Mouse (Mus musculus): ENCODE data around the gene Adamts2. TPM values are rescaled to one million over a fixed set of nuclear protein-coding genes. Genes with fewer than 3 reads are reported as not detected.

Gene Adamts2
- polyA plus RNA-seq, 1 experiment from 2014 or later = 0.65 TPM

GRCm38 (mm10) chr11:50681940-50682339 lies 80.1 kb downstream of the Adamts2 start:
- Histone ChIP-seq H3K27me3 (no peaks in the 10 kb centered on the region), H3K9me3 (replicated peaks) (no peaks in the 10 kb centered on the region), H3K4me3 (no peak overlapping the region), H3K27ac (no peak overlapping the region), H3K9ac (no peak overlapping the region), H3K4me2 (no peak overlapping the region), H3K36me3 (ENCODE audit: poor library complexity, severe bottlenecking) (no peaks in the 10 kb centered on the region), H3K4me1 (no peaks in the 10 kb centered on the region)
- 94% methylated on average over 7 of the region's 7 CpGs for WGBS
- no peak for ATAC-seq

GRCm38 (mm10) chr11:50683821-50684220 lies 81.9 kb downstream of the Adamts2 start:
- WGBS = 70% methylated on average over 2 of the region's 2 CpGs
- H3K4me2 ChIP-seq = no peak overlapping the region
- H3K9ac ChIP-seq = no peak overlapping the region
- no peaks in the 10 kb centered on the region for H3K4me1 ChIP-seq
- H3K27ac ChIP-seq = no peak overlapping the region
- no peaks in the 10 kb centered on the region for H3K27me3 ChIP-seq
- H3K36me3 ChIP-seq (ENCODE audit: poor library complexity, severe bottlenecking) = no peaks in the 10 kb centered on the region
- H3K4me3 ChIP-seq = no peak overlapping the region
- no peak for ATAC-seq
- no peaks in the 10 kb centered on the region for H3K9me3 ChIP-seq (replicated peaks)

GRCm38 (mm10) chr11:50688584-50688983 lies 86.7 kb downstream of the Adamts2 start:
- no peaks in the 10 kb centered on the region for H3K4me1 ChIP-seq
- no peak overlapping the region for H3K9ac ChIP-seq
- H3K9me3 ChIP-seq (replicated peaks) = no peaks in the 10 kb centered on the region
- H3K27ac ChIP-seq = no peak overlapping the region
- no peak overlapping the region for H3K4me2 ChIP-seq
- 86% methylated on average over 3 of the region's 3 CpGs for WGBS
- H3K4me3 ChIP-seq = no peak overlapping the region
- H3K36me3 ChIP-seq (ENCODE audit: poor library complexity, severe bottlenecking) = no peaks in the 10 kb centered on the region
- no peak for ATAC-seq
- H3K27me3 ChIP-seq = no peaks in the 10 kb centered on the region

- H3K9me3 ChIP-seq (replicated peaks) = no peaks in the 10 kb centered on the region
- no peak overlapping the region for H3K27ac ChIP-seq
- H3K4me2 ChIP-seq = no peak overlapping the region
- WGBS = 93% methylated on average over 4 of the region's 4 CpGs
- H3K36me3 ChIP-seq (ENCODE audit: poor library complexity, severe bottlenecking) = no peaks in the 10 kb centered on the region
- no peak overlapping the region for H3K9ac ChIP-seq
- no peaks in the 10 kb centered on the region for H3K4me1 ChIP-seq
- H3K4me3 ChIP-seq = no peak overlapping the region
- no peaks in the 10 kb centered on the region for H3K27me3 ChIP-seq
- no peak for ATAC-seq
These were observed 87.8 kb downstream of the Adamts2 start for GRCm38 (mm10) chr11:50689672-50690071.

- 91% methylated on average over 12 of the region's 12 CpGs for WGBS
- Histone ChIP-seq H3K4me2 (no peak overlapping the region), H3K36me3 (ENCODE audit: poor library complexity, severe bottlenecking) (no peaks in the 10 kb centered on the region), H3K9ac (no peak overlapping the region), H3K27me3 (no peaks in the 10 kb centered on the region), H3K4me3 (no peak overlapping the region), H3K27ac (no peak overlapping the region), H3K4me1 (no peaks in the 10 kb centered on the region), H3K9me3 (replicated peaks) (no peaks in the 10 kb centered on the region)
- ATAC-seq = no peak
These were observed 98.1 kb downstream of the Adamts2 start for GRCm38 (mm10) chr11:50699971-50700370.

- Histone ChIP-seq H3K4me1 (no peaks in the 10 kb centered on the region), H3K4me2 (no peak overlapping the region), H3K36me3 (ENCODE audit: poor library complexity, severe bottlenecking) (no peaks in the 10 kb centered on the region), H3K9me3 (replicated peaks) (no peaks in the 10 kb centered on the region), H3K9ac (no peak overlapping the region), H3K27me3 (no peaks in the 10 kb centered on the region), H3K4me3 (no peak overlapping the region), H3K27ac (no peak overlapping the region)
- no peak for ATAC-seq
- 93% methylated on average over 8 of the region's 8 CpGs for WGBS
These were observed 98.6 kb downstream of the Adamts2 start for GRCm38 (mm10) chr11:50700496-50700895.

- H3K4me3 ChIP-seq = no peak overlapping the region
- no peaks in the 10 kb centered on the region for H3K27me3 ChIP-seq
- ATAC-seq = no peak
- no peaks in the 10 kb centered on the region for H3K36me3 ChIP-seq (ENCODE audit: poor library complexity, severe bottlenecking)
- no peaks in the 10 kb centered on the region for H3K9me3 ChIP-seq (replicated peaks)
- no peak overlapping the region for H3K4me2 ChIP-seq
- 80% methylated on average over 7 of the region's 7 CpGs for WGBS
- no peaks in the 10 kb centered on the region for H3K4me1 ChIP-seq
- no peak overlapping the region for H3K9ac ChIP-seq
- no peak overlapping the region for H3K27ac ChIP-seq
These were observed 101.5 kb downstream of the Adamts2 start for GRCm38 (mm10) chr11:50703397-50703796.

- no peaks in the 10 kb centered on the region for H3K9me3 ChIP-seq (replicated peaks)
- no peak overlapping the region for H3K4me2 ChIP-seq
- no peak overlapping the region for H3K27ac ChIP-seq
- no peak overlapping the region for H3K4me3 ChIP-seq
- no peak for ATAC-seq
- WGBS = 95% methylated on average over 2 of the region's 2 CpGs
- no peaks in the 10 kb centered on the region for H3K36me3 ChIP-seq (ENCODE audit: poor library complexity, severe bottlenecking)
- no peaks in the 10 kb centered on the region for H3K4me1 ChIP-seq
- no peaks in the 10 kb centered on the region for H3K27me3 ChIP-seq
- no peak overlapping the region for H3K9ac ChIP-seq
These were observed 102.6 kb downstream of the Adamts2 start for GRCm38 (mm10) chr11:50704511-50704910.

- 92% methylated on average over 1 of the region's 1 CpGs for WGBS
- Histone ChIP-seq H3K27me3 (no peaks in the 10 kb centered on the region), H3K9ac (no peak overlapping the region)
These were observed 105.4 kb downstream of the Adamts2 start for GRCm38 (mm10) chr11:50707259-50707658.

GRCm38 (mm10) chr11:50713610-50714202 lies 111.8 kb downstream of the Adamts2 start:
- Histone ChIP-seq H3K4me2 (peak overlapping the region; percentile 24; the same call in 1 of the 2 replicates), H3K4me1 (no peaks in the 10 kb centered on the region), H3K27me3 (peaks cover 3% of the 10 kb centered on the region; the same call in 1 of the 2 replicates), H3K36me3 (ENCODE audit: poor library complexity, severe bottlenecking) (no peaks in the 10 kb centered on the region), H3K9ac (no peak overlapping the region), H3K27ac (no peak overlapping the region), H3K4me3 (no peak overlapping the region), H3K9me3 (replicated peaks) (no peaks in the 10 kb centered on the region)
- WGBS = 42% methylated on average over 21 of the region's 21 CpGs
- ATAC-seq = no peak

More at GRCm38 (mm10) chr11:50707259-50707658, 105.4 kb downstream of the Adamts2 start:
- no peak overlapping the region for H3K4me3 ChIP-seq
- no peak overlapping the region for H3K4me2 ChIP-seq
- H3K36me3 ChIP-seq (ENCODE audit: poor library complexity, severe bottlenecking) = no peaks in the 10 kb centered on the region
- H3K27ac ChIP-seq = no peak overlapping the region
- no peaks in the 10 kb centered on the region for H3K4me1 ChIP-seq
- ATAC-seq = no peak
- H3K9me3 ChIP-seq (replicated peaks) = no peaks in the 10 kb centered on the region

GRCm38 (mm10) chr11:50715091-50715490 lies 113.2 kb downstream of the Adamts2 start:
- Histone ChIP-seq H3K4me2 (no peak overlapping the region), H3K9me3 (replicated peaks) (no peaks in the 10 kb centered on the region), H3K27ac (no peak overlapping the region), H3K4me1 (no peaks in the 10 kb centered on the region), H3K36me3 (ENCODE audit: poor library complexity, severe bottlenecking) (no peaks in the 10 kb centered on the region), H3K9ac (no peak overlapping the region), H3K4me3 (no peak overlapping the region), H3K27me3 (peaks cover 3% of the 10 kb centered on the region; the same call in 1 of the 2 replicates)
- no peak for ATAC-seq
- WGBS = 53% methylated on average over 6 of the region's 6 CpGs

GRCm38 (mm10) chr11:50717381-50717897 lies 115.6 kb downstream of the Adamts2 start:
- no peak overlapping the region for H3K9ac ChIP-seq
- no peak overlapping the region for H3K4me2 ChIP-seq
- no peak for ATAC-seq
- H3K36me3 ChIP-seq (ENCODE audit: poor library complexity, severe bottlenecking) = no peaks in the 10 kb centered on the region
- H3K4me3 ChIP-seq = no peak overlapping the region
- H3K9me3 ChIP-seq (replicated peaks) = no peaks in the 10 kb centered on the region
- H3K27me3 ChIP-seq = peaks cover 3% of the 10 kb centered on the region; the same call in 1 of the 2 replicates
- WGBS = 71% methylated on average over 12 of the region's 12 CpGs
- H3K4me1 ChIP-seq = peaks cover 7% of the 10 kb centered on the region
- H3K27ac ChIP-seq = no peak overlapping the region

GRCm38 (mm10) chr11:50718862-50719261 lies 117.0 kb downstream of the Adamts2 start:
- 45% methylated on average over 6 of the region's 6 CpGs for WGBS
- Histone ChIP-seq H3K4me3 (no peak overlapping the region), H3K27ac (no peak overlapping the region), H3K36me3 (ENCODE audit: poor library complexity, severe bottlenecking) (no peaks in the 10 kb centered on the region), H3K4me1 (peaks cover 7% of the 10 kb centered on the region), H3K9me3 (replicated peaks) (no peaks in the 10 kb centered on the region), H3K4me2 (no peak overlapping the region), H3K9ac (no peak overlapping the region), H3K27me3 (peaks cover 3% of the 10 kb centered on the region; the same call in 1 of the 2 replicates)
- no peak for ATAC-seq
